Mouse (Mus musculus): ENCODE data around the gene Ss18l2. TPM values are rescaled to one million over a fixed set of nuclear protein-coding genes. Genes with fewer than 3 reads are reported as not detected.

The Ss18l2 gene
- polyA plus RNA-seq, 1 experiment from 2014 or later = 237 TPM

GRCm38 (mm10) chr9:121760271-121761090 is 50.4 kb downstream of the Ss18l2 start:
- peak overlapping the region; percentile 83 to 86 for H3K4me3 ChIP-seq (ENCODE audit: control insufficient read depth in 1 of 2, insufficient read depth in 1 of 2, low read depth in 1 of 2, low read length in 2 of 2)
- no peaks in the 10 kb centered on the region for H3K9me3 ChIP-seq (ENCODE audit: control insufficient read depth, low read length)
- peak; percentile 76 for ATAC-seq (ENCODE audit: insufficient number of reproducible peaks, insufficient read depth, low FRiP score, low read depth)
- peak overlapping the region; percentile 86 to 97 for H3K27ac ChIP-seq (replicated peaks in 1 of 2; ENCODE audit: control insufficient read depth in 1 of 2, insufficient read depth in 1 of 2, low read depth in 2 of 2, low read length in 2 of 2)
- peak overlapping the region; percentile 97 for H3K9ac ChIP-seq (ENCODE audit: low read length)
- peaks cover 15 to 30% of the 10 kb centered on the region in 2 experiments for H3K4me1 ChIP-seq (ENCODE audit: control insufficient read depth in 2 of 2, insufficient read depth in 2 of 2, low read length in 2 of 2)
- H3K36me3 ChIP-seq (ENCODE audit: control insufficient read depth, insufficient read depth, low read length) = peaks cover 48% of the 10 kb centered on the region
- WGBS = 3% methylated on average over 41 of the region's 43 CpGs
- H3K4me2 ChIP-seq (ENCODE audit: low read length) = peak overlapping the region; percentile 78
- no peaks in the 10 kb centered on the region for H3K27me3 ChIP-seq (ENCODE audit: control insufficient read depth, insufficient read depth, low read length)

GRCm38 (mm10) chr9:121761091-121761665 is 51.0 kb downstream of the Ss18l2 start:
- Histone ChIP-seq H3K27ac (replicated peaks in 1 of 2; ENCODE audit: control insufficient read depth in 1 of 2, insufficient read depth in 1 of 2, low read depth in 2 of 2, low read length in 2 of 2) (0 out of 4 replicates have a peak overlapping the region, but pooled peaks of 1 of the 2 experiments have one; percentile 97), H3K4me1 (ENCODE audit: control insufficient read depth in 2 of 2, insufficient read depth in 2 of 2, low read length in 2 of 2) (peaks cover 15 to 30% of the 10 kb centered on the region in 2 experiments), H3K9me3 (ENCODE audit: control insufficient read depth, low read length) (no peaks in the 10 kb centered on the region), H3K27me3 (ENCODE audit: control insufficient read depth, insufficient read depth, low read length) (no peaks in the 10 kb centered on the region), H3K36me3 (ENCODE audit: control insufficient read depth, insufficient read depth, low read length) (peaks cover 48% of the 10 kb centered on the region), H3K4me2 (ENCODE audit: low read length) (peak overlapping the region; percentile 78), H3K9ac (ENCODE audit: low read length) (peak overlapping the region; percentile 97), H3K4me3 (ENCODE audit: control insufficient read depth in 1 of 2, insufficient read depth in 1 of 2, low read depth in 1 of 2, low read length in 2 of 2) (peak overlapping the region; percentile 83 to 86)
- 70% methylated on average over 10 of the region's 10 CpGs for WGBS
- ATAC-seq (ENCODE audit: insufficient number of reproducible peaks, insufficient read depth, low FRiP score, low read depth) = no peak

GRCm38 (mm10) chr9:121761787-121762186 is 51.7 kb downstream of the Ss18l2 start:
- Histone ChIP-seq H3K4me2 (ENCODE audit: low read length) (no peak overlapping the region), H3K4me1 (ENCODE audit: control insufficient read depth in 2 of 2, insufficient read depth in 2 of 2, low read length in 2 of 2) (peaks cover 15 to 30% of the 10 kb centered on the region in 2 experiments), H3K27ac (replicated peaks in 1 of 2; ENCODE audit: control insufficient read depth in 1 of 2, insufficient read depth in 1 of 2, low read depth in 2 of 2, low read length in 2 of 2) (no peak overlapping the region), H3K9me3 (ENCODE audit: control insufficient read depth, low read length) (no peaks in the 10 kb centered on the region), H3K4me3 (ENCODE audit: control insufficient read depth in 1 of 2, insufficient read depth in 1 of 2, low read depth in 1 of 2, low read length in 2 of 2) (no peak overlapping the region), H3K36me3 (ENCODE audit: control insufficient read depth, insufficient read depth, low read length) (peaks cover 49% of the 10 kb centered on the region), H3K9ac (ENCODE audit: low read length) (peak overlapping the region; percentile 9; the same call in 1 of the 2 replicates), H3K27me3 (ENCODE audit: control insufficient read depth, insufficient read depth, low read length) (no peaks in the 10 kb centered on the region)
- WGBS = 57% methylated on average over 8 of the region's 8 CpGs
- ATAC-seq (ENCODE audit: insufficient number of reproducible peaks, insufficient read depth, low FRiP score, low read depth) = no peak

- H3K9ac ChIP-seq (ENCODE audit: low read length) = peak overlapping the region; percentile 9; the same call in 1 of the 2 replicates
- no peaks in the 10 kb centered on the region for H3K9me3 ChIP-seq (ENCODE audit: control insufficient read depth, low read length)
- H3K4me2 ChIP-seq (ENCODE audit: low read length) = no peak overlapping the region
- no peak for ATAC-seq (ENCODE audit: insufficient number of reproducible peaks, insufficient read depth, low FRiP score, low read depth)
- 88% methylated on average over 10 of the region's 10 CpGs for WGBS
- H3K27me3 ChIP-seq (ENCODE audit: control insufficient read depth, insufficient read depth, low read length) = no peaks in the 10 kb centered on the region
- no peak overlapping the region for H3K4me3 ChIP-seq (ENCODE audit: control insufficient read depth in 1 of 2, insufficient read depth in 1 of 2, low read depth in 1 of 2, low read length in 2 of 2)
- H3K27ac ChIP-seq (replicated peaks in 1 of 2; ENCODE audit: control insufficient read depth in 1 of 2, insufficient read depth in 1 of 2, low read depth in 2 of 2, low read length in 2 of 2) = no peak overlapping the region
- H3K36me3 ChIP-seq (ENCODE audit: control insufficient read depth, insufficient read depth, low read length) = peaks cover 51% of the 10 kb centered on the region
- H3K4me1 ChIP-seq (ENCODE audit: control insufficient read depth in 2 of 2, insufficient read depth in 2 of 2, low read length in 2 of 2) = peaks cover 15 to 30% of the 10 kb centered on the region in 2 experiments
These were observed 52.1 kb downstream of the Ss18l2 start for GRCm38 (mm10) chr9:121762248-121762647.

- H3K27me3 ChIP-seq (ENCODE audit: control insufficient read depth, insufficient read depth, low read length) = no peaks in the 10 kb centered on the region
- peaks cover 15 to 30% of the 10 kb centered on the region in 2 experiments for H3K4me1 ChIP-seq (ENCODE audit: control insufficient read depth in 2 of 2, insufficient read depth in 2 of 2, low read length in 2 of 2)
- WGBS = 84% methylated on average over 25 of the region's 25 CpGs
- no peak overlapping the region for H3K4me2 ChIP-seq (ENCODE audit: low read length)
- no peak overlapping the region for H3K4me3 ChIP-seq (ENCODE audit: control insufficient read depth in 1 of 2, insufficient read depth in 1 of 2, low read depth in 1 of 2, low read length in 2 of 2)
- no peak overlapping the region for H3K9ac ChIP-seq (ENCODE audit: low read length)
- H3K27ac ChIP-seq (replicated peaks in 1 of 2; ENCODE audit: control insufficient read depth in 1 of 2, insufficient read depth in 1 of 2, low read depth in 2 of 2, low read length in 2 of 2) = no peak overlapping the region
- H3K9me3 ChIP-seq (ENCODE audit: control insufficient read depth, low read length) = no peaks in the 10 kb centered on the region
- H3K36me3 ChIP-seq (ENCODE audit: control insufficient read depth, insufficient read depth, low read length) = peaks cover 56% of the 10 kb centered on the region
- ATAC-seq (ENCODE audit: insufficient number of reproducible peaks, insufficient read depth, low FRiP score, low read depth) = no peak
These were observed 52.6 kb downstream of the Ss18l2 start for GRCm38 (mm10) chr9:121762761-121763160.

Other genes with a start within 250 kb of the Ss18l2 start
- gene Cck, start 214.6 kb upstream of the Ss18l2 start, polyA plus RNA-seq (2014; fragmentation: Nextera tagmentation; extraction: Ambion mirVana) = 0.72 TPM in 1 of 2 replicates, not detected in the other
- gene Lyzl4, start 68.2 kb upstream of the Ss18l2 start, polyA plus RNA-seq (2014; fragmentation: Nextera tagmentation; extraction: Ambion mirVana) = not detected in 2 replicates
- 0.11 and 0.16 TPM in 2 replicates for gene Vipr1, start 67.6 kb upstream of the Ss18l2 start, polyA plus RNA-seq (2014; fragmentation: Nextera tagmentation; extraction: Ambion mirVana)
- gene Sec22c, start 4.8 kb upstream of the Ss18l2 start, polyA plus RNA-seq (2014; fragmentation: Nextera tagmentation; extraction: Ambion mirVana) = 4.4 and 4.9 TPM in 2 replicates
- gene Nktr, start 8.8 kb downstream of the Ss18l2 start, polyA plus RNA-seq (2014; fragmentation: Nextera tagmentation; extraction: Ambion mirVana) = 48.7 and 50.4 TPM in 2 replicates
- 14.0 and 16.5 TPM in 2 replicates for gene Zfp651, start 49.0 kb downstream of the Ss18l2 start, polyA plus RNA-seq (2014; fragmentation: Nextera tagmentation; extraction: Ambion mirVana)
- 3.6 and 3.8 TPM in 2 replicates for gene Klhl40, start 67.3 kb downstream of the Ss18l2 start, polyA plus RNA-seq (2014; fragmentation: Nextera tagmentation; extraction: Ambion mirVana)
- 17.8 and 18.6 TPM in 2 replicates for gene Hhatl, start 82.2 kb downstream of the Ss18l2 start, polyA plus RNA-seq (2014; fragmentation: Nextera tagmentation; extraction: Ambion mirVana)
- gene Ccdc13, start 129.1 kb downstream of the Ss18l2 start, polyA plus RNA-seq (2014; fragmentation: Nextera tagmentation; extraction: Ambion mirVana) = 0.22 and 0.27 TPM in 2 replicates
- 252 and 275 TPM in 2 replicates for gene Higd1a, start 148.0 kb downstream of the Ss18l2 start, polyA plus RNA-seq (2014; fragmentation: Nextera tagmentation; extraction: Ambion mirVana)
- gene Ackr2, start 188.0 kb downstream of the Ss18l2 start, polyA plus RNA-seq (2014; fragmentation: Nextera tagmentation; extraction: Ambion mirVana) = 1.2 and 1.3 TPM in 2 replicates
- not detected in 2 replicates for gene Cyp8b1, start 206.0 kb downstream of the Ss18l2 start, polyA plus RNA-seq (2014; fragmentation: Nextera tagmentation; extraction: Ambion mirVana)
- gene Fam198a, start 240.7 kb downstream of the Ss18l2 start, polyA plus RNA-seq (2014; fragmentation: Nextera tagmentation; extraction: Ambion mirVana) = 0.97 and 1.6 TPM in 2 replicates